Mouse (Mus musculus): ENCODE results near the gene Lrriq1.

DNA sequence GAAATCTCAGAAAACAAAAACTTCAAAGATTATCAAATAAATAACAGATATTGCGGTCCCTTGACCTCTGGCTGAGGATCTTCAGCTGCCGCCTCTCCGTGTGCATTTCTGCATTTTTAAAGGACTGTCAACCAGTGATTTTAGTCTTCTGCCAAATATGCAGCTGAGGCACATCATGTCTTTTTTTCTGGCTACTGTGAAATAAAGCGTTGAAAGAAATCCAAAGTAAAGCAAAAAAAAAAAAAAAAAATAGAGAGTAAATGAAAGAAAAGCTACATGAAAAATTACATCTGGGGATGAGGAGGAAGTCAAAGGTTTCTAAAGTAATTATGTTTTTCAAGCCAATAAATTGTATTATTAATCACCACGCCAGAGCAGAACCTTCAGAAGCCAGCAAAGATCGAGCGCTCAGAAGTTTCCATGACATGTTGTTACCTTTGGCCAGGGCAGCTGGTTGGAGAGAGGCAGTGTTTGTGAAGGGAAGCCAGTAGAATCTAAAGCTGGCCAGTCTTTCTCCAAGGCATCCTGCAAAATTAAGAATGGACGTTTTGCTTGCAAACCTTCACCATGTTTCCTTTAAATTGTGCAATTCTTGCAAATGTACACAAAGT, 90.2 kb downstream of the Lrriq1 start:
- no peak for TF ChIP-seq USF2 (conservative IDR thresholded peaks at IDR 0.05; ENCODE audit: low read depth, low read length)
- no peak for TF ChIP-seq GABPA (IDR thresholded peaks at IDR 0.05; ENCODE audit: insufficient replicate concordance, low read depth, low read length)
- no peak for TF ChIP-seq CTCF (conservative IDR thresholded peaks at IDR 0.05 in 1 of 2, IDR thresholded peaks at IDR 0.05 in 1 of 2; ENCODE audit: low read depth in 2 of 2, low read length in 2 of 2)
- no peak for TF ChIP-seq USF1 (IDR thresholded peaks at IDR 0.05; ENCODE audit: low read depth, low read length)
- no peak for TF ChIP-seq SIN3A (IDR thresholded peaks at IDR 0.05; ENCODE audit: low read length)
- TF ChIP-seq KAT2A (IDR thresholded peaks at IDR 0.05; ENCODE audit: insufficient replicate concordance, low read length), result no peak

Data from CH12.LX (cell line).